ENCODE assay signal across 26 mouse cellular contexts in genomic region chr19:41466475-41466874, GRCm38 (mm10).
"Had no signal": no experiment of that assay in that cellular context is flagged by ENCODE, and none has a peak within 500 bp of the region (broad histone marks: within the 10 kb centered on the region; RNA-seq: fewer than 3 reads in every experiment).

No protein-coding gene starts in this region.

- H3K9ac ChIP-seq: heart, embryonic 13.5 days; heart, embryonic 15.5 days; hindbrain, embryonic 12.5 days; hindbrain, embryonic 14.5 days; intestine, embryonic 15.5 days; limb, embryonic 13.5 days; limb, embryonic 15.5 days; liver, embryonic 13.5 days had no signal

- H3K4me2 ChIP-seq: heart, embryonic 11.5 days; heart, embryonic 13.5 days; heart, embryonic 15.5 days; hindbrain, embryonic 12.5 days; hindbrain, embryonic 14.5 days; intestine, embryonic 15.5 days; limb, embryonic 13.5 days; limb, embryonic 15.5 days; liver, embryonic 13.5 days had no signal

- H3K4me3 ChIP-seq: gastrocnemius, adult 2 months; heart, adult 2 months; heart, embryonic 13.5 days; heart, embryonic 15.5 days; hindbrain, embryonic 10.5 days; hindbrain, embryonic 12.5 days; intestine, embryonic 15.5 days; limb, embryonic 13.5 days; limb, embryonic 15.5 days; liver, embryonic 13.5 days had no signal

- DNase-seq: gastrocnemius, adult 2 months; gastrocnemius, postnatal 10 days; gastrocnemius, postnatal 25 days; heart, adult 2 months; heart, postnatal 14 days; heart, postnatal 36 days; kidney, adult 18-20 months; kidney, adult 8-10 months; kidney, postnatal 10 days; kidney, postnatal 25 days; layer of hippocampus, adult 9-11 months; layer of hippocampus, postnatal 36 days; left cerebral cortex, postnatal 4 days; liver, embryonic 13.5 days had no signal

- H3K4me1 ChIP-seq: heart, embryonic 13.5 days; heart, embryonic 15.5 days; hindbrain, embryonic 10.5 days; hindbrain, embryonic 12.5 days; intestine, embryonic 15.5 days; limb, embryonic 13.5 days; limb, embryonic 15.5 days; liver, embryonic 13.5 days had no signal

- H3K36me3 ChIP-seq: heart, embryonic 13.5 days; heart, embryonic 15.5 days; hindbrain, embryonic 10.5 days; hindbrain, embryonic 12.5 days; intestine, embryonic 15.5 days; limb, embryonic 13.5 days; limb, embryonic 15.5 days; liver, embryonic 13.5 days had no signal

- H3K9me3 ChIP-seq: heart, embryonic 13.5 days; heart, embryonic 15.5 days; hindbrain, embryonic 10.5 days; hindbrain, embryonic 12.5 days; intestine, embryonic 15.5 days; limb, embryonic 13.5 days; limb, embryonic 15.5 days; liver, embryonic 13.5 days had no signal

- H3K27ac ChIP-seq: gastrocnemius, adult 2 months; heart, adult 2 months; heart, embryonic 13.5 days; heart, embryonic 15.5 days; hindbrain, embryonic 10.5 days; hindbrain, embryonic 12.5 days; hindbrain, embryonic 14.5 days; intestine, embryonic 15.5 days; limb, embryonic 13.5 days; limb, embryonic 15.5 days; liver, embryonic 13.5 days had no signal

- H3K27me3 ChIP-seq: heart, embryonic 13.5 days; heart, embryonic 15.5 days; hindbrain, embryonic 12.5 days; intestine, embryonic 15.5 days; limb, embryonic 13.5 days; limb, embryonic 15.5 days; liver, embryonic 13.5 days had no signal

- ATAC-seq: hindbrain, embryonic 16.5 days; inflammation-experienced regulatory T-cells, adult 6 months; intestine, embryonic 15.5 days; intestine, postnatal 0 days had no signal
